Mouse (Mus musculus) midbrain, postnatal 0 days (tissue): ENCODE data around the gene Tcf7l2. TPM values are rescaled to one million over a fixed set of nuclear protein-coding genes. Genes with fewer than 3 reads are reported as not detected.

Experiments used
- ATAC-seq: fragments of 200-750 bp; cut with Nextera tagmentation; 2 replicates; pipeline ENCODE4 v1.8.0; 2017; ENCODE audit warnings: moderate number of reproducible peaks, mild to moderate bottlenecking, moderate TSS enrichment, moderate library complexity; ENCODE audit not compliant: low FRiP score
- DNase-seq: peaks from one replicate; pipeline ENCODE4 v3.0.0-alpha.2; 2015; ENCODE audit warnings: low spot score
- H3K27ac ChIP-seq: fragments of 300-500 bp; sonication (generic); 2 replicates; pipeline ENCODE4 v1.5.1; 2014; ENCODE audit warnings: low read depth, mild to moderate bottlenecking, low read length, mixed read lengths
- H3K27me3 ChIP-seq: fragments of 300-500 bp; sonication (generic); 2 replicates; pipeline ENCODE4 v1.6.1; 2014; ENCODE audit warnings: low read length, control low read depth, mixed read lengths; ENCODE audit not compliant: insufficient read depth
- H3K36me3 ChIP-seq: fragments of 300-500 bp; sonication (generic); 2 replicates; pipeline ENCODE4 v1.6.1; 2014; ENCODE audit warnings: low read length, control low read depth, mixed read lengths; ENCODE audit not compliant: insufficient read depth
- H3K4me1 ChIP-seq: fragments of 300-500 bp; sonication (generic); 2 replicates; pipeline ENCODE4 v1.6.1; 2014; ENCODE audit warnings: mild to moderate bottlenecking, control low read depth, antibody characterized with exemption, low read length, mixed read lengths; ENCODE audit not compliant: insufficient read depth
- H3K4me2 ChIP-seq: fragments of 300-500 bp; sonication (generic); 2 replicates; pipeline ENCODE4 v1.6.1; 2014; ENCODE audit warnings: low read depth, mild to moderate bottlenecking, low read length, mixed read lengths; ENCODE audit not compliant: poor library complexity, severe bottlenecking
- H3K4me3 ChIP-seq: fragments of 300-500 bp; sonication (generic); 2 replicates; pipeline ENCODE4 v1.5.1; 2014; ENCODE audit warnings: low read depth, mild to moderate bottlenecking, low read length, moderate library complexity
- H3K9ac ChIP-seq: fragments of 300-500 bp; sonication (generic); replicated peaks from 2 replicates; pipeline ENCODE4 v1.6.1; 2014; ENCODE audit warnings: mild to moderate bottlenecking, low read length, moderate library complexity, mixed read lengths; ENCODE audit not compliant: poor library complexity, severe bottlenecking
- H3K9me3 ChIP-seq: fragments of 300-500 bp; sonication (generic); 2 replicates; pipeline ENCODE4 v1.6.1; 2016; ENCODE audit warnings: low read length, control low read depth
- CTCF ChIP-seq: IDR thresholded peaks from 2 replicates; pipeline ENCODE4 v1.5.1; 2016; ENCODE audit warnings: antibody characterized with exemption, mild to moderate bottlenecking
- WGBS: fragments of 180-500 bp; shearing (Covaris S2); extraction: QIAGEN DNeasy Blood & Tissue Kit; methylation state at CpG from one replicate; pipeline ENCODE4 v1.1.7; 2014; 5-methylcytosine and 5-hydroxymethylcytosine counted together
- polyA plus RNA-seq: library from polyadenylated mRNA; unstranded; fragments of >200 nt; fragmentation: Nextera tagmentation; extraction: Ambion mirVana; gene quantifications from 2 replicates; pipeline ENCODE4 v1.2.1, GENCODE M21; 2015
- total RNA-seq: library from RNA; depleted of rRNA; stranded (reverse); fragments of >200 nt; gene quantifications from 2 replicates; pipeline ENCODE4 v1.2.3, GENCODE M21; 2014

The Tcf7l2 gene
- total and polyA plus RNA-seq, 2 experiments from 2014 or later, result 67.2 to 861 TPM

DNA sequence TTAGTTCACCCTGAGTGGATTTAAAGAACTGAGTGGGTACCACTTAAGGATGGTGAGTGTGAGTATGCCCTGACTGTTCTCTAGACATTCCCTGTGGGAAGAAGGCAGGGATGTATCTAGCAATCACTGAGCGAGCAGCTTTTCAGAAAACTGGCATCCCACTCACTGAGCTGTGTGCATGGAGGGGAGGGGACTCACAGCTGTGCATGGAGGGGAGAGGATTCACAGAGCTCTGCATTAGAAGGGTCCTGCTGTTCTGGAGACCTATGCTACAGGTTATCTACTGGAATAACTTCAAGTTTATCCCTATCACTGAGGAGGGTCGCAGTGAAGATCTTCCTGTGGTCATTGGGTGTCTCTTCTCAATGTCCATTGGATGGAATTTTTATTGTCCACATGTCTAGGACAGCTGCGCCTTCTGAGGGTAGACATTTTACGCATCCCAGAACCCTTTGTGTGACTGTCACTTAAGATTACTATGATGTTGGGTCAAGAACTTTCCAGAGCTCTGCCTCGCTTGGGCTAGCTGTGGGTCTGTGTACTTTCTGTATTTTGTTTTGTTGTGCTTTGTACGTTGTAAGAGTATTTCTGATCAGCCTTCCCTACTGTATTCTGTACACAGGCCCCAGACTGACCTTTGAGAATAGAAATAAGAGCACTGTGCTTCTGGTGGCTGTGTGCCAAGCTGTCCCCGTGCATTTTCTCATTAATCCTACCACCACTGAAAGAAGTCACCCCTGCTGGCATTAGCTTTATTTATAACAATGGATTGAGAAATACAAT is 192.5 kb downstream of the Tcf7l2 start:
- peak; percentile 6 for DNase-seq
- Histone ChIP-seq H3K4me1 (no peaks in the 10 kb centered on the region; the same call in 1 of the 2 replicates), H3K4me3 (no peak overlapping the region), H3K27me3 (no peaks in the 10 kb centered on the region), H3K27ac (peak overlapping the region; percentile 38; the same call in 1 of the 2 replicates), H3K36me3 (no peaks in the 10 kb centered on the region), H3K9me3 (no peaks in the 10 kb centered on the region), H3K9ac (no peak overlapping the region), H3K4me2 (no peak overlapping the region)
- WGBS, result 44% methylated on average over 7 of the region's 7 CpGs
- ATAC-seq, result no peak
- no peak for TF ChIP-seq CTCF

- Histone ChIP-seq H3K4me1 (no peaks in the 10 kb centered on the region; the same call in 1 of the 2 replicates), H3K36me3 (no peaks in the 10 kb centered on the region), H3K4me3 (no peak overlapping the region), H3K4me2 (no peak overlapping the region), H3K9ac (no peak overlapping the region), H3K27me3 (no peaks in the 10 kb centered on the region), H3K9me3 (no peaks in the 10 kb centered on the region), H3K27ac (no peak overlapping the region)
- no peak for ATAC-seq
- DNase-seq, result no peak
- WGBS, result 73% methylated on average over 3 of the region's 3 CpGs
- no peak for TF ChIP-seq CTCF
Measured at GRCm38 (mm10) chr19:55934730-55935003, 193.0 kb downstream of the Tcf7l2 start.

DNA sequence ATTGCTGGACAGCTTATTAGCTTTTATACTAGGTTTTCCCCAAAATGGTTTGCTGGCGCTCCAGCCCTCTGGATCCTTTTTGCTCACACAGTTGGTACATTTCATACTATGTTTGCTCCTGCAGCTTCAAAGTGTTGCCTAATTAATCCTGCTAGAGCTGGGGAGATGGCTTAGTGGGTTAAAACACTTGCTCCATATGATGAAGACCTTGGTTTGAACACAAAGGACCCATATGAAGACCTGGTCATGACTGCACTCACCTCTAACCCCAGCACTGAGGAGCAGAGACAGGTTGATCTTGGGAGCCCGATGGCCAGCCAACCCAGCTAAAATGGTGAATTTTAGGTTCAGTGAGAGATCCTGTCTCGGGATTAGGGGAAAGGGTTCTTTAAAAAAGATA is 195.4 kb downstream of the Tcf7l2 start:
- Histone ChIP-seq H3K27me3 (no peaks in the 10 kb centered on the region), H3K36me3 (no peaks in the 10 kb centered on the region), H3K27ac (no peak overlapping the region), H3K9me3 (no peaks in the 10 kb centered on the region), H3K4me3 (no peak overlapping the region), H3K4me1 (peaks cover 5% of the 10 kb centered on the region; the same call in 1 of the 2 replicates), H3K9ac (no peak overlapping the region), H3K4me2 (no peak overlapping the region)
- no peak for TF ChIP-seq CTCF
- DNase-seq, result no peak
- WGBS, result 93% methylated on average over 3 of the region's 3 CpGs
- ATAC-seq, result no peak

GRCm38 (mm10) chr19:55938254-55939046 is 196.8 kb downstream of the Tcf7l2 start:
- DNase-seq, result no peak
- Histone ChIP-seq H3K27me3 (no peaks in the 10 kb centered on the region), H3K9ac (no peak overlapping the region), H3K4me2 (no peak overlapping the region), H3K27ac (no peak overlapping the region), H3K9me3 (no peaks in the 10 kb centered on the region), H3K36me3 (no peaks in the 10 kb centered on the region), H3K4me3 (no peak overlapping the region), H3K4me1 (peaks cover 5% of the 10 kb centered on the region; the same call in 1 of the 2 replicates)
- ATAC-seq, result no peak
- no peak for TF ChIP-seq CTCF
- WGBS, result 95% methylated on average over 21 of the region's 21 CpGs

GRCm38 (mm10) chr19:55939090-55939489 is 197.5 kb downstream of the Tcf7l2 start:
- TF ChIP-seq CTCF, result no peak
- Histone ChIP-seq H3K9ac (no peak overlapping the region), H3K4me2 (no peak overlapping the region), H3K27ac (no peak overlapping the region), H3K4me3 (no peak overlapping the region), H3K36me3 (no peaks in the 10 kb centered on the region), H3K9me3 (no peaks in the 10 kb centered on the region), H3K27me3 (no peaks in the 10 kb centered on the region), H3K4me1 (0 out of 2 replicates have a peak, but pooled peaks cover 5% of the 10 kb centered on the region)
- DNase-seq (no peak), ATAC-seq (no peak)
- 93% methylated on average over 5 of the region's 5 CpGs for WGBS

DNA sequence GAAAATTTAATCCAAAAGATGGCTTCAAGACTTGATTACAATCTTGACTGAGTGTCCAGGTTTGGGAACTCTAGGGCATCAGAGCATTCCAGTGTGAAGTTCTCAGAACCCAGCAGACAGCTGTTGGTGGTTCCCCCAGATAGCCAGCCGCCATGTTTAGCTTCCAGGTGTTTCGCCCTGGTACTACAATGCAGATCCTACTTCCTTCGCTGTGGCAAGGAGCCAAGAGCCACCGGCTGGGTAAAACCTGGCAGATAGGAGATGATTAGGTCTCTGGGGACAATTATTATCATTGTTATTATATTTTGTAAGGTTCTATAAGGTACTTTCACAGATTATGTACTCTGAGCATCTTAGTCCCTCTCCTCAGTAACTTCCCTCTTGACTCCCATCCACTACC is 198.1 kb downstream of the Tcf7l2 start:
- H3K27me3 ChIP-seq, result no peaks in the 10 kb centered on the region
- no peaks in the 10 kb centered on the region for H3K9me3 ChIP-seq
- no peak for TF ChIP-seq CTCF
- no peaks in the 10 kb centered on the region for H3K36me3 ChIP-seq
- no peak overlapping the region for H3K27ac ChIP-seq
- no peak for DNase-seq
- no peak overlapping the region for H3K9ac ChIP-seq
- no peak for ATAC-seq
- H3K4me2 ChIP-seq, result no peak overlapping the region
- 91% methylated on average over 4 of the region's 4 CpGs for WGBS
- 0 out of 2 replicates have a peak, but pooled peaks cover 5% of the 10 kb centered on the region for H3K4me1 ChIP-seq
- H3K4me3 ChIP-seq, result no peak overlapping the region
